Mouse (Mus musculus): ENCODE data around the gene Ddx46. TPM values are rescaled to one million over a fixed set of nuclear protein-coding genes. Genes with fewer than 3 reads are reported as not detected.
"Not testable (repeated sequence)": the region's sequence is repeated elsewhere in the genome, so short reads cannot be mapped to it uniquely, and the experiment has no call there.

Ddx46 gene
- total RNA-seq, 2 experiments from 2014 or later, result 44.2 to 60.1 TPM

DNA sequence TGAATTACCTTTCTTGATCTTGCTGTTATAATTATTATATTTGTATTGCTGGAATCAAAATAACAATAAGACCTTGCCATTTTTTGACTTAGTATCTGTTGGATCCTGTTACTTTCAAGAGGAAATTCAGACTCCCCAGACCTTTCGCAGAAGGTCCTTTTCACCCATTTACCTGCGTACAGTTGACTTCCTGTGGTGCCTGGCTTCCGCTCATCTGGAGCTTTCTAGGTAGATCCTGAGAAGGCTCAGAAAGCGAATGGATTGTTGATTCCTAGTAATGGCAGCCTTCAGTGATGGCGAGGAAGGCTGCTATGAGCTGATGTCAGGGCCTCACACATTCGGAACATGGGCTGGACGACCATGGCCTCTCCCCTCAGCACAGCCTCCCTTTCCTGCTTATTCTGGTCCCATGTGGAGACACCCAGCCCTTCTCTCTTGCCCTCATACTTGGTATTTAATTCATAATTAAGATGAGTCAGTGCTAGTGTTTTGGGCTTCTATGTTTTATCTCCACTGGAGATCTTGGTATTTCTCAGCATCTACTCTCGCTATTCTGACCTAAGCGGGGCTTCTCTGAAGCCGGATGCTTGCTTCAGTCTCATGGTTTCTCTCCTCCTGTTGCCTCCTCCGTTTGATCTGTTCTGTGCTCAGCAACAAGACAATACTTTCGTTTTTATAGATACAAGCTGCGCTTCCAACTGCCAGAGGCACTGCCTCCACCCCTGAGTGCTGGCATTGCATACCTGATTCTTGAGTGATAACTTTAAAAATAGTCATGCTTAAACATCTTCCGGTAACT lies 1.6 kb downstream of the Ddx46 start:
- ATAC-seq (ENCODE audit: poor library complexity, severe bottlenecking), result no peak

DNA sequence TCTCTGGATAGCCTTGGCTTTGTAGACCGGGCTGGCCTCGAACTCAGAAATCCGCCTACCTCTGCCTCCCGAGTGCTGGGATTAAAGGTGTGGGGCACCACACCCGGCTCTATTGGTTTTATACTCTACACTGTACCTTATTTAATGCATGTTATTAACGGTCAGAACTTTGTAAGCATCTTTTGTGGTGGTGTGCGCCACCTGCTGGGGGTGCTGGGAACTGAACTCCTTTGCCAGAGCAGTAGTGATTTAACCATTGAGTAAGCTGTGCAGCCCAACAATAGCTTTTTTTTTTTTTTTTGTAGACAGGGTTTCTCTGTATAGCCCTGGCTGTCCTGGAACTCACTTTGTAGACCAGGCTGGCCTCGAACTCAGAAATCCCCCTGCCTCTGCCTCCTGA lies 5.7 kb downstream of the Ddx46 start:
- peak; percentile 91 for ATAC-seq (ENCODE audit: poor library complexity, severe bottlenecking)

DNA sequence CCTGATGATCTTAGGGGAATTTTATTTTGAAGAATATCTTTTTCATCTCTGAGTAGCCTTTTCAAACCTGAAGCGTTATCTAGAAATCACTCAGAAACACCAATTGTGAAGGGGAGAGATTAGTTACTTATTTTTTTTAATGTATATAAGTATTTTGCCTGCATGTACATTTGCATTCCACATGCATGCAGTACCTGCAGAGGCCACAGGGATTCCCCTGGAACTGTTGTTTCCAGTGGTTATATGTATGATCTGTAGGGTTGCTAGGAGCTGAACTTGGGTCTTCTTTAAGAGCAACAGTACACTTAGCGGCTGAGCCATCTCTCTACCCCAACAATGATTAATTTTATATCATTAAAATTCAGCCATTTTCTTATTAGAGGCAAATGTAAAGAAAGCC lies 9.7 kb downstream of the Ddx46 start:
- ATAC-seq (ENCODE audit: poor library complexity, severe bottlenecking), result no peak

DNA sequence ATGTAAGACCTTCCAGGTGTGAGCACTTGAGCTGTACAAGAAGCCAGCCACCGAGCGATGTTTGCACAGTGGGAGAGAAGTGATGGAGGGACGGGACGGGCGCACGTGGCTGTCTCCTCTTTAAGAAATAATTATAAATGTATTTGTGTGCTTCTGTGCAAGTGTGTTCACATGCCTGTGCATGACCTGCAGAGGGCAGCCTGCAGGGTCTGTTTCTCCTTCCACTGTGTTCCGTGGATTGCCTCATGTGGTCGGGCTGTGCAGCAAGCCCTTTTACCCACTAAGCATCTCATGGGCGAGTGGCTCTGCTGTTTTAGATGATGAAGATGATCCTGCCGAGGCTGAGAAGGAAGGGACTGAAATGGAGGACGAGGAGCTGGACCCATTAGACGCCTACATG lies 15.3 kb downstream of the Ddx46 start:
- ATAC-seq (ENCODE audit: poor library complexity, severe bottlenecking), result no peak

DNA sequence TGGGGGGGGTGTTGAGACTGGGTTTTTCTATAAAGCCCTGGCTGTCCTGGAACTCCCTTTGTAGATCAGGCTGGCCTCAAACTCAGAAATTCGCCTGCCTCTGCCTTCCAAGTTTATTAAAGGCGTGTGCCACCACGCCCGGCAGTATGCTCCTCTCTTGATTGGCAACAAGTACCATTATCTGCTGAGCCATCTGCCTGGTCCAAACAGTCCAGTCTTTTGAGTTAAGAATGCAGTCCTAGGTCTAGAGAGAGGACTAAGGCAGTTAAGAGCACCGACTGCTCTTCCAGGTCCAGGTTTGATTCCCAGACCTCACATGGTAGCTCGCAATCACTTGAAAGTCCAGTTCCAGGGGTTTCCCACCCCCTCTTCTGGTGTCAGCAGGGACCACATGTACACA lies 16.2 kb downstream of the Ddx46 start:
- ATAC-seq (ENCODE audit: poor library complexity, severe bottlenecking), result no peak

DNA sequence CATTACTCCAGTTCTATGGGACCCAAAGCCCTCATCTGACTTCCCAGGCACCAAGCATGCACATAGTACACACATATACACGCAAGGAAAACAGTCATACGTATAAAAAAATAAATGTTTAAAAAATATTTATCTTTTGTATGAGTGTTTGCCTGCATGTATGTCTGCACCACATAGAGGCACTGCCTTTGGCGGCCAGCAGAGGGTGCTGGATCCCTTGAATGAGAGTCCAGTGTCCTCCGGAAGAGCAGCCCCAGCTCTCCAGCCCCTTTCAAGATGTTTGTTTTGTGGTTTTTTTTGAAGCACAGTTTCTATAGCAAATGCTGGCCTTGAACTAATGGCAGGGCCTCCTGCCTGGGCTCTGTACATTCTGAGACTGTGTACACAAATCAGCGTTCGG lies 33.7 kb downstream of the Ddx46 start:
- peak; percentile 63 for ATAC-seq (ENCODE audit: poor library complexity, severe bottlenecking)

DNA sequence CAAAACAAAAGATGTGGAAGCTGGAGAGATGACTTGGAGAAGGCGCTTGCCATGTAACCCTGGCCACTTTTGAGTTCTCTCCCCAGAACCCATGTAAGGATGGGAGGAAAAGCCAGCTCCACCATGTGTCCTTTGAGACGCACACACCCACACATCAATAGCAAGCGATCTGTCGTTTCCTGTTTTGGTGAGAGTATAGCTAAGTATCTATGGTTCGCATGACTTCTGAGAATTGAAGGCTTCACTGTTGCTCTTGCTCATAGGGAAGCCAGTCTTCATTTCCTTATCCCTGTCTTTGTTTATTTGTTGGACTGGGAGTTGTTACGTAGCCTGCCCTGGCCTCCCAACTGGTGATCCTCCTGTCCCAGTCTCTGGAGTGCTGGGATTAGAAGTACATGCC lies 37.9 kb downstream of the Ddx46 start:
- no peak for ATAC-seq (ENCODE audit: poor library complexity, severe bottlenecking)

DNA sequence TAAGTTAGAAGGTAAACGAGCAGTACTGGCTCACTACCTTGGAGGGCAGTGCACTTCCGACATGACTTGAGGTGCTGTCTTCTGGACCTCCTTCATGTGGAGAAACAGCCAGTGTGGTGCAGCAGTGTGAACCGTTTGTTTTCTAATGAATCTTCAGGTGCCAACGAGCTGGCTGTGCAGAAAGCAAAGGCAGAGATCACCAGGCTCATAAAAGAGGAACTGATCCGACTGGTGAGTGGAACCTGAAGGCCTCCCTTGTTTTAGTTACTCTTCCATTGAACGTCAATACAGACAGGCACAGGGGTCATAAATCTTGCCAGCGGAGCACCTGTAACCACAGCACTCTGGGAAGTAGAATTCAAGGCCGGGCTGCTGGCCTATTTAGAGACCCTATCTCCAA lies 42.5 kb downstream of the Ddx46 start:
- no peak for ATAC-seq (ENCODE audit: poor library complexity, severe bottlenecking)

DNA sequence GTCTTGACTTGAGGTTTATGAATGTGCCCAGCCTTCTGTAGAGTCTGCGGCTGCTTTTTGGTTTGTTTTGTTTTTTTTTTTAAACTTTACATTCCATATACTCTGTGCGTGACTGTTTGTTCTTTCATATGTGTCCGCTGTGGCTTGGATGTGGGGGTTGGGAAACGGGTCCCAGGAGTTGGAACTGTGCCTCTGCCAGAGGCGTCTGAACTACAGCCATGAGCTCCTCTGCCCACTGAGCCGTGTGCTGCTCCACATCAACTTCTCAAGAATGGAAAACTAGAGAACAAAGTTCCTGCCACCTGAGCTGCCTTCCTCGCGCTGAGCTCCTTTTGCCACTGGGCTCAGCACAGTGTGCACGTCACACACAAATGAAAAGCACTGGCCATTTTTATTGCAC lies 47.4 kb downstream of the Ddx46 start:
- ATAC-seq (ENCODE audit: poor library complexity, severe bottlenecking), result no peak

DNA sequence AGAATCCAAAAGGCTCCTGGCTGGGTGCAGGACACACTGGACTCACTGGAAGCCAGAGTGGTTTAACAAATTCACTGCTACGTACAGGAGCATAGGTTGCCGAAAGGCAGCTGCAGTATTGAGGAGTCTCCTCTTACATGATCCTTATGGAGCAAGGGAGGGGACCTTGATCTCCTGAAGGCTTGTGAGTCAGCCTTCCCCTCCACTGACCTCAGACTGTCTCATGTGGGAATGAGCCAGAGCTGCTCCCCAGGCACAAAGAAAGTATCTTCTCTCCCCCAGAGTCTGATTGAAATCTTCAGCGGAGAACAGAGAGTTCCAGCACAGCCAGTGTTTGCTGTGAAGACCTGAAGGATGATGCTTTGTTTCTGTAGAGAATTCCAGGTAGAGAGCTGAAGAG lies 48.8 kb downstream of the Ddx46 start:
- no peak for ATAC-seq (ENCODE audit: poor library complexity, severe bottlenecking)

DNA sequence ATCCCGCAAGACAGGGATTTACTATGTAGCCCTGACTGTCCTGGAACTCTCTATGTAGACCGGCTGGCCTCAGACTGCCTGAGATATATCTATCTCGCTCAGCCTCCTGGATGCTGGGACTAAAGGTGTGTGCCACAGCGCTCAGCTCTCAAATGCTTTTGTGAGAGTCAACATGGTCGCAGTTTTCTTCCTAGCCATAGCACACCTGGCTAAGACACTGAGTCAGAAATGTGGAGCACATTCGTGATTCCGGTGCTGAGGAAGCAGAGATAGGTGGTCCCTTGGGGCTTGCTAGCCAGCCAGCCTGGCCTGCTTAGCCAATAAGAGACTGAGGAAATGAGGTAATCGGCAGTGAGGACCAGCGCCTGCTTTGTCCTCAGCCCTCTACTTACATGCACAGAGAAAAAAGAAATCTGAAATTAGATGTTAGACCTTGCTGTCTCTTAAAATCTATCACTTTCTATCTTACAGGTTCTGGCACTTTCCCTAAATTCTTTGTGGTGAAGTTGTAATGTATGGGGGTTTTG lies 51.3 kb downstream of the Ddx46 start:
- no peak for ATAC-seq (ENCODE audit: poor library complexity, severe bottlenecking)

DNA sequence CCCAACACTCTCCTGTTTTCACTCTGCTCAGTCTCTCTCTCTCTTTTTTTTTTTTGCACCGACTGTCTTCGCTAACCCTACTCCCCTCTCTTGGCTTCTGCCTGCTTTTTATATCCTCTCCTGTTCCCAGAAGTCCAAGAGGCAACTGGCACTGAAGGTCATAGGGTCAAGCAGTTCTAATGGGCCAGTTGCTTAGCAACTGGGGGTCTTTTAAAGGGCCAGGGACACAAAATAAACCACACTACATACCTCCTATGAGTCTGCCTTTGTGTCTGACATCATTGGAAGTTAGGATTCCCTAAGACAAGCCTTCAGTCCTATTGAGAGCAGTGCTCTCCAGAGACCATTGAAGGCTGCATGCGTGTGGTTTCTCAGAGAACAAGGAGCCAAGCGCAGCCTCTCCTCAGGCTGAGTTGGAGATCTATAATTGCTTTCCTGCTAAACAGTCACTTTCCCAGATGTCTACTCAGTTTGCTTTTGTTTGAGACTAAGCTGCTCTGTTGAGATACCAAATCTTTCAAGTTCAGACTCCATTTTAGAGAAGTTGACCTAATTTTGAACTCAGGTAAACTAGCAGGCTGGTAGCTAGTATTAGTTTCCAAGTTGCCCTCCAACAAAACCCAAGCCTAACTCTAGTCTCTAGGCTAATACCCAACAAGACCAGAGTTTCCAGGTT lies 53.2 kb downstream of the Ddx46 start:
- no peak for ATAC-seq (ENCODE audit: poor library complexity, severe bottlenecking)

DNA sequence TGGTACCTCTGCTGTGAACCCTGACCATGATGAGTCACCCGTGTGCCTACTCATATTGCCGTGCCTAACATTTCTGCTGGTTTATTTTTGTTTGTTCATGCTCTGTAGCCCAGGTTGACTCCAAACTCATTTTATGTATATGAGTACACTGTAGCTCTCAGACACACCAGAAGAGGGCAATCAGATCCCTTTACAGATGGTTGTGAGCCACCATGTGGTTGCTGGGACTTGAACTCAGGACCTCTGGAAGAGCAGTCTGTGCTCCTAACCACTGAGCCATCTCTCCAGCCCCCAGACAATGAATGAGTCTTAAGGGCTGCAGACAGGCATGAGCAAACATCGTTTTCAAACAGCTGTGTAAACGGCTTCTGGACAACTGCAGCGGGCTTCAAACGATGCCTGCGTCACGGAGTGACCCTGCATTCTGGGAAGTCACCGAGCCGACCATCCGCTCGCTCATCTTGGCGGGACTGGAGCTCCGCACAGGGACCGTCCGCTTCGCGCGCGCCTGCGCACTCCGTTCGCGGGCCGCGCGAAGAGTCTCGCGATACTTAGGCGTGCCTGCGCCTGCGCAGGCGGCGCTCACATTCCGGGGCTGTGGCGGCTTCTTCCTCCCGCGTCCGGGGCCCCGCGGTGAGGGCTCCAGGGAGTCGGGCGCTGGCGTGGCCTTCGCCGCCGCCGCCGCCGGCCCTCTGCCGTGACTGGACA lies 57.9 kb downstream of the Ddx46 start, which contains the start of gene B230219D22Rik:
TSS of gene B230219D22Rik (plus strand) at position 590 of the 708 bp plus-strand sequence.
- peak; percentile 96 for ATAC-seq (ENCODE audit: poor library complexity, severe bottlenecking)

DNA sequence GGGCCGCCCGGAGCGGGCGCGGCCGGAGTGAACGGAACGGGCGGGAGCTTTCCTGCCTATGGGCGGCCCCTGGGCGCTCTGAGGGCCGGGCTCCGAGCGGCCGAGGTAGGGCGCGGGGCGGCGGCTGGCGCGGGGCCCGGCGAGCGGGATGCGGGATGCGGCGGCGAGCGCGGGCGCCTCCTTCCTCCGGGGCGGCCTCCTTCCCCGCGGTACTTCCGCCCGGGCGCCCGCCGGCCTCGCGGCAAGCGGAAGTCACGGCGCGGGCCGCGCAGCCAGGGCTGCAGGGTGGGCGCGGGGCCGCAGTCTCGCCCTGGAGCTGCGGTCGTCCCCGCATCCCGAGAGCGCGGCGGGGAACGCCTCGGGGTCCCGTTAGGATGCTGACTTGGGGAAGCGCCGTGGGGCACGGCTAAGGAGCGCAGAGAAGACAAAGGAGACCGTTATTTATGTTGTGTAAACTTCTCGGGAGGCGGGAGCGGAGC lies 58.5 kb downstream of the Ddx46 start:
- peak; percentile 73 for ATAC-seq (ENCODE audit: poor library complexity, severe bottlenecking)

DNA sequence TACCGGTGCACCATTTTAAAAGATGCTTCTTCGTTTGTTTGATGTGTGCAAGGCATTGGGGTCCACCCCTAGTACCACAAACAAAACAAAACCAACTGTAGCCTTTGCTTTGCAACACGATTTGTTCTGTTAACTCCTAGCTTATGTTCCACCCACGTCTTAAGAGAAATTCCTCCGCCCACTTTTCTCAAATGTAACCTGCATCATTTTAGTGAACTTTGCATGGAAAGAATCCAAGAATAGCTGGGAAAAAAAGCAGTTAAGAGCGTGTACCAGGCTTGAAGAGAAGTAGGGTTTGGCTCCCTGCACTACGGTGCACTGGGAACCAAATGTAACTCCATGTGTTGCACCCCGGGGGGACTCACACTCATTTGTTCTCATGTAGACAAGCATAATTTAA lies 59.3 kb downstream of the Ddx46 start:
- ATAC-seq (ENCODE audit: poor library complexity, severe bottlenecking), result no peak

DNA sequence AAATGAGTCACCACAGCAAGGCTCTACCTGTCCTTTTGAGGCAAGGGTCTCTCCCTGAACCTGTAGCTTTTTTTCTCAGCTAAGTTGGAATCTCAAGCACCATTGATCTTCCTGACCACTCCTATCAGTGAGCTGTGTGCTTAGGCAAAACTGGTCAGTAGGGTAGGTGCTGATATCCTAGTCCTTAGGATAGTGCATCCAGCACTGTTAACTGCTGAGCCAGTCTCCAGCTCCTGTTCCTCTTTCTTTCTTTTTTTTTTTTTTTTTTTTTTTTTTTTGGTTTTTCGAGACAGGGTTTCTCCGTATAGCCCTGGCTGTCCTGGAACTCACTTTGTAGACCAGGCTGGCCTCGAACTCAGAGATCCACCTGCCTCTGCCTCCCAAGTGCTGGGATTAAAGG lies 61.2 kb downstream of the Ddx46 start:
- ATAC-seq (ENCODE audit: poor library complexity, severe bottlenecking), result not testable (repeated sequence)

DNA sequence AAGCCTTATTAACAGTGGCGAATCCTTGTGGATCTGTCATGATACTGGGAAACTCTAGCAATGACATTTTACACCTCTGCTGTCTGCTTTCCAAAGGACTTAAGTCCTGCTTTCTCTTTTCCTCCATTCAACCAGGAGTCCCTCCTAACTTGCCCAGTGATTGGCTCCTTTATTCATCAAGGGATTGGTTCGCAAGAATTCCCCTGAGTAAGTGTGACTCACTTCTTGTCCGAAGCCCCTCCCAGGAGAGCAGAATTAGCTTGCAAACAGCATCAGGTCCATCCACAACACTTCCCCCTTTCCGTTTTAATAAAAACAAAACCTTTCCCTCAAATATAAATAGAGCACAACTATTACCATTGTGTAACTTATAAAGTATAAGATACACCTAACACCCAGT lies 69.5 kb downstream of the Ddx46 start:
- ATAC-seq (ENCODE audit: poor library complexity, severe bottlenecking), result no peak

DNA sequence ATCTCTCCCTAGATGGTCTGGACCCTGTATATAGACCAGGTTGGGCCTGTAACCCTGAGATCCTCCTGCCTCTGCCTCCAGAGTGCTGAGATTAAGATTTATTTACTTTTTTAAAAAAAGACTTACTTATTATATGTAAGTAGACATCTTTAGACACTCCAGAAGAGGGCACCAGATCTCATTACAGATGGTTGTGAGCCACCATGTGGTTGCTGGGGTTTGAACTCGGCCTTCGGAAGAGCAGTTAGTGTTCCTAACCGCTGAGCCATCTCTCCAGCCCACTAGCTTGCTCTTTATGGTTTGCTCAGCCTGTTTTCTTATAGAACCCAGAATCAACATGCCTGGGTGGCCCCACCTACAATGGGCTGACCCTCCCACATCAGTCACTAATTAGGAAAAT lies 78.0 kb downstream of the Ddx46 start:
- no peak for ATAC-seq (ENCODE audit: poor library complexity, severe bottlenecking)

DNA sequence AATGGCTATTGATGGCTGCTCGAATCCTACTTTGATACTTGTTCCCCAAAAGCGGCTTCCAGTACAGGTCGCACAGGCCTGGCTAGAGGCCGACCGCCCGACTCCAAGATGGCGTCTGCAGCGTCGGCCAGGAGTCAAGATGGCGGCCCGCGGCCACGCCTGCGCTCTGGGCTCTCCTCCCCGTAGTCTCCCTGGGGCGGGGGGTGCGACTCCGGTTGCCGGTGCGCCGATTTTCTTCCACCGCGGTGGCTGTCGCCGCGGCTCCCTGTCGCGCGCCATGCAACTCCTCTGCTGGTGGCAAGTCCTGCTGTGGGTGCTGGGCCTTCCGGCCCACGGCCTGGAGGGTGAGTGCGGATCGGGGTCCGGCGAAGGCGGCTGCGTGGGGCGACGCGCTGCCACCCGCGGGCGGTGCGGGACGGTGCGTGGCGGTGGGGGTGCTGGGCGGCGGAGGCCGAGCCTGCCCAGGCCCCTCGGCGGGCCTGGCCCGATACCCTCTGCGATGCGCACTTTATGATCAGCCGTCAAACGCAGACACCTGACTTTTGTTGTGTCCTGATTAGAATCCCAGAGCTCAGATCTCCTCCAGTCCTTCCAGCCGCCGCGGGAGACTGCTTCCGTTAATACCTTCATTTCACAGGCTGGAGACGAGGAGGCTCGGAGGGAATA lies 79.8 kb downstream of the Ddx46 start, which contains the start of gene Txndc15:
TSS of gene Txndc15 (plus strand) at position 150 of the 666 bp plus-strand sequence.
- ATAC-seq (ENCODE audit: poor library complexity, severe bottlenecking), result peak; percentile 100

DNA sequence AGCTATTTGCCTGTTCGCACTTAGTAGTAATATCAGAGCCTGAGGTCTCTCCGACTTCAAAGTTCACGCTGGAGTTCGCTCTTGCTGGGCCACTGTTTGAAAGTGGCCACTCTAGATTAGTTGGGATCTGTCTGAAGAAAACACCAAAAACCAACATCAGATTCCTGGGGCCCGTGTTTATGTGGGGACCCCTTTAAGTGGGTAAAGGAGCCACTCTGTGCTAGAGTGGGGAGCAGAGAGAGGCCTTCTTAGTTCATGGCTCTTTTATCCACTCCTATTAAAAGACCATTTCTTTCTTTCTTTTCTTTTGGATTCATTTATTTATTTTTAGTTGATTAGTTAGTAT lies 80.3 kb downstream of the Ddx46 start:
- ATAC-seq (ENCODE audit: poor library complexity, severe bottlenecking), result no peak

Measured in megakaryocyte, adult 5-6 weeks (primary cell).